Mouse (Mus musculus) lung, postnatal 14 days (tissue): ENCODE results near the gene Zfp512b.
A peak's percentile ranks its signal among the peaks of the same experiment; 100 is the strongest.

Experiments used
- DNase-seq: peaks from one replicate; pipeline ENCODE4 v3.0.0; 2021

Gene Zfp512b

DNA sequence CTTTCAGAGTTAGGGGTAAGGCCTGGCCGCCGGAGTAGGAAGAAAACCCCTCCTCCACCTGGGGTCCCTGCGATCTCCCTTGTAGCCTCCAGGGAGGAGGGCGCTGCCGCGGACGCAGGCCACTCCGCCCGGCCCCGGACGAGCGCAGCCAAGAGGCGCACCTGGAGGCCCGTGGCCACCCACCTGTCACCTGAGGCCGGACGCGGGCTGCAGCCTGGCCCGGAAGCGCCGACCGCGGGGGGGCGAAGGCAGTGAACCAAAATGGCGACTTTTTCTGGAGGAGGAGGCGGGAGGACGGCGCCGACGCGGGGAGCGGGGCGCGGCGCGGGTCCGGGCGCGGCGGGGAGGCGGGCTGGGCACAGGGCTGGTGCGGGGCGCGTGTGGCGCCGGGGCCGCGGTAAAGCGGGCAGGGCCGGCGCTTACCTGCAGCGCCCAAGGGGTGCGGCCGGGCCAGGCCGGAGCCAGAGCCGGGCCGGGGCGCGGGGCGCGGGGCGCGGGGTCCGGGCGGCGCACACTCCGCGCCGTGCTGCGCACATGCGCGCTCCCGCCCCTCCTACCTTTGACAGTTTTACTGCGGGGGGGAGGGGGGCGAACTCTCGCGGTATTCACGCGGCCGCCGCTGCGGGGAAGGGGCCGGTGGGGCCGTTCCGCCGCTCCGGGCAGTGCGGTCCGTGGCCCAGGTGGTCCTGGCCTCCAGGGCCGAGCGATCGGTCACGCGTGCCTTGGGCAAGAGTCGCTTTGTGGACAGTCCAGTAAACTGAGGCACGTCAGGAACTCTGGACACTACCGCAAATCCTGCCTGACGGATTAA, at the start of gene Zfp512b:
TSS of gene Zfp512b (minus strand) at position 573 of the 811 bp plus-strand sequence.
- DNase-seq: peak; percentile 60

DNA sequence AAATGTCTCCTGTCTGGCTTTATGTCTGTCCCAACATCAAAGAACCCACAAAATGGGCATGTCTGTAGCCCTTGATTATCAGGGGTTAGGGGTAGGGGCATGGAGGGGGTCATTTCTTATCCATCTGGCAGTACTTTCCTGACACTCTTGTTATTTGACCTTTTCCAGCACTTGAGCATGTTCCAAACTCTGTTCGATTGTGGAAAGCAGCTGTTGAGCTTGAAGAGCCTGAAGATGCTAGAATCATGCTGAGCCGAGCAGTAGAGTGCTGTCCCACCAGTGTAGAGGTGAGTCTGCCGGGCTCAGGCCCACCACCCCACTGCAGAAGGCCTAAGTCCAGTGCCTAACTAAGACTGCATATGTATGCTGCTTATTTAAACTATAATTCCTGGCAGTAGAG, 43.3 kb upstream of the Zfp512b start:
- no peak for DNase-seq

DNA sequence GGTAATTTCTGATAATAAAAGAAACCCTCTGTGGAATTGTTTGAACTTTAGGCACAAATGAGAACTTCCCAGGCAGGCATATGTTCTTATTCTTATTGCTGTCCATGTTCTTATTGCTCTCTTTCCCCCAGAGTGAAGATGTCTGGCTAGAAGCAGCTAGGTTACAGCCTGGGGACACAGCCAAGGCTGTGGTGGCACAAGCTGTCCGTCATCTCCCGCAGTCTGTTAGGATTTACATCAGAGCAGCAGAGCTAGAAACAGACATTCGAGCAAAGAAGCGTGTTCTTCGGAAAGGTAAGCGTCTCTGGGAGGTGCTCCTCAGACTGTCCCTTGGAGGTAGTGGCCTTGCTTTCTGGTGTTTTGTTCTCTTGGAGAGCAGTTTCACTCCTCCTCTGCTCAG, 40.0 kb upstream of the Zfp512b start:
- DNase-seq: no peak

DNA sequence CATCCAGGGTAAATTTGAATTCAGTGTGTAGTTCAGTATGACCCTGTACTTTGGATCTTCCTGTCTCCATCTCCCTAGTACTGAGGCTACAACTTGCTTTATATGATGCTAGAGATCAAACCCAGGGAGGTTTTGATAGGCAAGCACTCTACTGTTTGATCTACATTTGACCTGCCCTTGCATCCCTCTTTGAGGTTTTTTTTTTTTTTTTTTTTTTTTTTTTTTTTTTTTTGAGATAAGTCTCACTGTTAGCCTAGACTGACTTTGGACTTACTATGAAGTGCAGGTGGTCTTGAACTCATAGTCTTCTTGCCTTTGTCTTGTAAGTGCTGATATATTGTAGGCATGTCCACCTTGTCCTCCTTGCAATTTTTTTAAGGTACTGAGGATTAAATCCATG, 35.9 kb upstream of the Zfp512b start:
- DNase-seq: no peak

DNA sequence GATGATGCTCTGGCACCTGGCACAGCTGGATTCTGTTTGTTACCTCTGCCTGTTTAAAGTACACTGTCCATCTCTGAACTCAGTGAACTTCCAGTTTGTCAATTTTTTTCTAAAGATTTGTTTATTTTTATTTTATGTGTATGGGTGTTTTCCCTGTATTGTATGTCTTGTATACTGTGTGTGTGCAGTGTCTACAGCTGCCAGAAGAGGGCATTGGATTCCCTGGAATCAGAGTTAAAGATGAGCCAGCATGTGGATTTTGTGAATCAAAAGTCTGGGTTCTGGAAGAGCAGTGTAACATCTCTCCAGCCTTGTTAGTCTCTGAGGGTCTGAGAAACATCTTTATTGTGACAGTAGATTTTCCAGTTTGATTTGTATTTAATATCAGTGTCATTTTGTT, 30.8 kb upstream of the Zfp512b start:
- peak; percentile 27 for DNase-seq

DNA sequence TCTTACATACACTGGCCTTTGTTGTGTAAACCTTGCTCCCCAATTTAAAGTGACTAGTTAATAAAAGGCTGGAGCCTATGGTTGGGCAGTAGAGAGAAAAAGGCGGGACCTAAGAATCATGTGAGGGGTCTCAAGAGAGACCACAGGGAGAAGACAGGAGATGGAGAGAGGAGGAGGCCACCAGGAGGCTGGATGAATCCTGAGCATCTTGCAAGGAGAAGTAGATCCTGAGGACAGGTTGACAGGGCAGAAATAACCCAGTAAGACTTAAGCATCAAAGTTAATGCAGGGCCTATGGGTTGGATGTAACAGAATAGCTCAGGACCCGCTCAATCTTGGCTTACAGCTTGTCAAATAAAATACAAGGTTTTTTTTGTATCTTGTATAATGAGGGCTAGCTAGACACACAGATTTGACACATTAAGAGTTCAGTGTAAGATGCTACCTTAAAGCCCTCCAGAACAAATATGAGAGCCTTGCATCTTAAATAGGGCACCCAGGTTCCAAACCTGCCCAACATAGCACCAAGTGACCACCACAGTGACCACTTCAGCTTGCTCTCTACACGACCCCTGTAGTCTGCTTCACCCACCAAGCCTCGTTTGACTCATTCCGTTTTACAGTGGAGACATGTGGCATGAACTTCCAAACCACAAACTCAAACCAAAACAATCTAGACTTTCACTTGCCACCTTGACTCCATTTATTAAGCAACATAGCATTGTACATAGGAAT, 26.3 kb upstream of the Zfp512b start:
- no peak for DNase-seq

DNA sequence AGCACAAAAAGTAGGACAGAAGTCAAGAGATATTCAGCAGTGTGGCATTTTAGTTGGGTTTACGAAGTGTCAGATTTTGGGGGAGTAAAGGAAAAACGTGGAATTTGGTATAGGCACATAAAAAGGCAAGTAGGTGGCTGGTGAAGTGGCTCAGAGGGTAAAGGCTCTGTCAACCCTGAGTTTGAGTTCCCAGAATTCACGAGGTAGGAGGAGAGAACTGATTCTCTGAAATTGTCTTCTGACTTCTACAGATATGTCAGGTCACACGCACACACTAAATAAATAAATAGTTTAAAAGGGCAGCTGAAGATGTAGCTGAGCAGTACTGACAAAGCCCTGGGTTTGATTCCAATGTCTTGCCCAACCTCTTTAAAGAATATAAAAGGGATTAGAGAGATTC, 9.8 kb upstream of the Zfp512b start:
- DNase-seq: no peak

DNA sequence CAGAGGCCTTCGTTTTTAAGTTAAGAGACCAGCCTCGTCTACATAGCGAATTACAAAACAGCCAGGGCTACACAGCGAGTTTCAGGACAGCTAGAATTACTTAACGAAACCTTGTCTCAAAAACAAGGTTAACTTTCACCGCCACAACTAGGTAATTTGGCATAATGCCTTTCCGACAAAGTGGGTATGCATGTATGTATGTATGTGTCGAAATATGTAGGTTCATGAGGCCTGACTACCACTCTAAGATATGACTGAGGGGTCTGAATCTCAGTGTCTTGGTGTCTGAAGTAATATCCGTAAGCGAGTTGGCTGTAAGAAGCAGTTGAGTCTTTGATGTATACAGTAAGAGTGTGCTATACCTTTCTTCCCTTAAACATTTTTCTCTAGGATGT, 9.1 kb upstream of the Zfp512b start:
- DNase-seq: no peak

DNA sequence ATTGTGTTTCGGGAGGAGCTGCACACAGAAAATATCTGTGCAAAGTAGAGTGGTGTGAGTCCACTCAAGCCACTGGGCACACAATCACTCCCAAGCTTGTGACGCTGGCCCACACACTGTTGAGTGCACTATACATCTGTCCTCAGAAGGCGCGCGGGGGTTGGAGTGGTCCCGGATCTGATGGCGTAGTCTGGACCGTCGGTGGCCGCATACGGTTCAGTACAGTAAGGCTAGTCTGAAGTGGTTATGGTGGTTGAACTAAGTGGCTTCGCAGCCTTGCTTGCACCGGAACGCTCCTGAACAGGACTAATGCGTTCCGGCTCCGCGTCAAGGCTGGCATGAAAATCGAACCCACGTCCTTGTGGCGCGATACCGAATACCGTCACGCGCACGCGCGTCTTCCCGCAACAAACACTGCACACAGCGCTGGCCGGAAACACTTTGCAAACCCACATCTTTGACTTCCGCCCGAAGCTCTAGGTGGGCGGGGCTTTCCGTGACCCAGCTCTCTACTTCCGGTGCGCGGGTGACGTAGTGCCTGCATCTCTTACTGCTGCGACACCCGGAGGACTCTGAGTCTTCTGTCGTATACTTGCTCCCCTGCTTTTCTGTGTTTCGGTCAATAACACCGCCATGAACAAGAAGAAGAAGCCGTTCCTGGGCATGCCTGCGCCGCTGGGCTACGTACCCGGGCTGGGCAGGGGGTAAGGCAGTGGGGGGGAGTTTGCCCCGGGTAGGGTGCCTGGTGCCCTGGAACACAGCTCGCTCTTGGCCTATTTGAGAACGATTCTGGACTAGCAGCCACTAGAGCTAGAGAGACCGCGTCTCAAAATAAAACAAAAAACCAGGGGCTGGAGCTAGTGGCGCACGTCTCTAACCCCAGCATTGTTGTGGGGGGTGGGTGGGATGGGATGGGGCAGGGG, 8.5 kb upstream of the Zfp512b start:
- peak; percentile 97 for DNase-seq

DNA sequence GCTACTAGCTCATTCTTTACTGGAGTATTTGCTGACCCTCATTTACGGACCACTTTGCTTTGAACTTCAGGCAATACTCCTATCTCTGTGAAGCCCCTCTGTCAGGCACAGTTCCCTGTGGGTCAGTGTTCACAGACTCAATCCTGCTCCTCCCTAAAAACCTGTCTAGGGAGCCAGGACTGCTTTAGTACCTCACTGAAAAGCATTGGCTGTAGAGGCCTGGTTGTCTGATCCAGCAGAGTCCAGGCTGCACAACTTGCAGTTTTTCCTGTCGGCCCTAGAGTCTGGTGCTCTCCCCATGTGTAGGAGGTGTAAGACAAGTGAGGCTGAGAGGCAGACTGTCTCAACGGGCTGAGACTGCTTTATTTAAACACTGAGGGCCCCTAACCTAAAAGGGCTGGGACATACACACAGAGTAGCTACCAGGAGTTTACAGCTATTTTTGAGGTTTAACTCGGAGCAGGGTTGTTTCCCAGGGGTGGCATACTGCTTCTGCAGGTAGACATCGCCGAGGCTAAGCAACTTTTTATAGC, 7.7 kb upstream of the Zfp512b start:
- no peak for DNase-seq

DNA sequence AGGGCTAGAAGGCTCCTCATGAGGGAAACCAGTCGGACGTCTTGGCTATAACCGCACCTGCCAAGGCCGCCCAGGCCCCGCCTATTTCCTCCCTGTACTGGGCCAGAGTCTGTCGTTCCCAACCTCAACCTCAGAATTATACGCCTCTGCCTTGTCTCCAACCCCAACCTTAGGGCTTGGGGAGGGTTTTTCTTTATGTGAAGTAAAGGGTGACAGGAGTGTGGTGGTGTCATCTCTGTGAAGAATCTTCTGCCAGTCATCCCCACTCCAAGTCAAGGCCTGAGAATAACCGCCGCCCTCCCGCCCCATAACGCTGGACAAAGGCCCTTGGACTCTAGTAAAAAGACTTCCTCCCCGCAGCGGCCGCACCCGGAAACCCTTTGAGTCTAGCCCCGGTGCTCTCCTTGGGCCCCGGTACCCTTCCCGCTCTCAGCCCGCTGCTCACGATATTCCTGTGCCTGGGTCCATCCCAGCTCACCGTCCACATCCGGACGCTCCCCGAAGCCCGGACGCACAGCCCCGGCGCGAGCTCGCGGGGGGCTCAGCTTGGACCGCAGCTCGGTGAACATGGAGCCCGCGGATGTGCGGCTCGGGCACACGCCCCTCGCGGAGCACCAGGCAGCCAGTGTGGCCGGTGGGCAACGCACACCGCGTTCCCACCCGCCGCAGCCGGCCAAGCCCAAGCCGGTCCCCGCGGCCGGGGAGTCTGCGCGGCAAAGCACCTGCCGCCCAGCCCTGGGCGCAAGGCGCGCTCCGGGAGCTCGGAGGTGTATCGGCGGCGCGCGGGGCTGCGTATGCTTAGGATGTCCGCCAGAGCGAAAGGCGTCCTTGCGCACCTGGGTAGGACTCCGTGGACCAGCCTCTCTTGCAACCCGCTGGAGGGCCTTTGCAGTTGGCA, 6.1 kb upstream of the Zfp512b start, which contains the start of gene Samd10:
TSS of gene Samd10 (minus strand) at position 759 of the 898 bp plus-strand sequence.
- peak; percentile 54 for DNase-seq

DNA sequence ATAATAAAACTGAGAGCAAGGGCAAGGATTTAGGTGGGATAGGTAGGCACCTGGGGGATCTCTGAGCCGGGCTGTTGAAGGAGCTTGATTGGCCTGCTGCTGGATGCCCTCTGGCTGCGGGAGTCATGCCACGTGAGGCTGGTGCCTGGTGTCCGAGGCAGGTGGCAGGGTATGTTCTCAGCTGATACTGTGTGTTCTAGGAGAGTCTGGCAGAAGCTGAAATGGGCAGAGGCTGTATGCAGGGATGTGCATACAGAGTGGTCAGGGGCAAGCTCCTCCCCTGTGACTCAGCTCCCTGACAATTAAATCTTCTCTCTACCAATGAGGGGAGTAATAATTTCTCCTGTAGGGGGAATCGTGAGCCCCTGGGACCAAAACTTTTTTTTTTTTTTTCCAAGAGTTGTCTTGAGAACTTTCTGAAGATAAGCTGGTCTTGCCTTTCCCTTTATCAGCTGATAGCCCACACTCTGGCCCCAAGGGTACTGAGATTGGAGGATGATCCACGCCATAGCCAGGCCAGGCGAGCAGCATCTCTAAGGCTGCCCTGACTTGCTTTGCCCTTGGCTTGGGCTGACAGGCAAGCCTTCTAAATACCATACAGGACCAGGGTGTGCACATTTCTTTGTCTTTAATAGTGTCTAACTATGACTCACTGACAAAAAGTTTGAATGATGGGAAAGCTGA, 4.9 kb upstream of the Zfp512b start:
- no peak for DNase-seq

DNA sequence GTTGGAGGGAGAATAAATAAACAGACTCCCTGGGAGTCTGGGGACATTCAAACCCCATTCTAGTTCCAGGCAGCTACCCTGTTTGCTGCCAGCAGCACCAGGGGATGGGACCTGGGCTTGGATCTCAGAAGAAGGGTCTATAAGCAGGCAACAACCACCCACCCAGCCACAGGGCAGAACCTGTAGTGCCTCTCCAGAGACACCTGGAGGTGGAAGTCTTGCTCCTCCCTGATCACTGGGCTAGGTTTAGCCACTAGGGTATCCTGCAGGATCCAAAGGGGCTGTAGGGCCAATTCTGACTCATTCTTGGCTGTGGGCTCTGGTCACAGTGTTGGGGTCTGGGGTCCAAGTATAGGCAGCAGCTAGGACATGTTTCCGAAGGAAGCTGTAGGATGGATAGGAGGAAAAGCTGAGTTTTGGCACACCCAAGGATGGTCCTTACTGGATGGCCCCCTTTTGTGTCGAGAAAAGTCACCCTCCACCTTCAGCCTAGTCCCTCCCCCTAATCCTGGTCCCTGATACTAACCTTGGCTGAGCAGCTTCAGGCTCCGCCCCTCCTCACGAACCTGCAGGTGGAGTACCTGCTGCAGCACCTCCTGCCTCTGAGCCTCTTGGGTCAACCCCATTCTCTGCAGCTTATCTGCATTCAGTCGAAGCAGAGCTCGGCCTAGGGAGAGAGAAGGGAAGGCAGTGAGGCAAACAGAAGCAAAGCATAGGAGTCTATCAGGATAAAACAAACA, 3.8 kb upstream of the Zfp512b start:
- DNase-seq: no peak

DNA sequence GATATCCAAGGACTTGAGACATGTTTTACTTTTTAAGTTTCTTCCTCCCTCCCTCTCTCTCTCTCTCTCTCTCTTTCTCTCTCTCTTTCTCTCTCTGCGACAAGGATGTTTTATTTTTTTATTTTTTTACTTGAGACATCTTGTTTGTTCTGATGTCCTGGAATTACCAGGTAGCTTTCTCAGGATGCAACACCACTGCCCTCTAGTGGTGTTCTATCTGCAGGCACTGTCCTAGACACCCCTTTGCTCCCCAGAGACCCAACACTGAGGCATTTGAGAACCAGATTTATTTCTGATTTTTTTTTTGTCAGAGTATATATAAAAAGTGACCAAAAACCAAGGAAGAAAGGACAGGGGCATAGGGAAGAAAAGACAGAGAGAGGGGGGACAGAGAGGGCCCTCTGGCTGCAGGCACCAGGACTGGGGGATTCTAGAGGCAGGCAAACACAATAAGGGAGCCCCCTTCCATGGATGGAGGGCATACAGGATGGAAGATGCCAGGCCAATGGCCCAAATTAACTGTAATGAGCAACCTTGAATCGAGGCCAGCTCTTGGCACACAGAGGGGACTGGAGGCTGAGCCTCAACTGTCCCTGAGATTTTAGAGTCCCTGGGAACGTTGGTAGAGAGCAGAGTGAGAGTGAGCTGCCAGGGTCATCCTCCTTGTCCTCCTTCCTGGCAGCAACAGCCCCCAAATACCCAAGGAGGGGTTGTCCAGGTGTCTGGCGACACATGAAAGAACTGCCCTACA, 2.5 kb upstream of the Zfp512b start:
- peak; percentile 53 for DNase-seq

DNA sequence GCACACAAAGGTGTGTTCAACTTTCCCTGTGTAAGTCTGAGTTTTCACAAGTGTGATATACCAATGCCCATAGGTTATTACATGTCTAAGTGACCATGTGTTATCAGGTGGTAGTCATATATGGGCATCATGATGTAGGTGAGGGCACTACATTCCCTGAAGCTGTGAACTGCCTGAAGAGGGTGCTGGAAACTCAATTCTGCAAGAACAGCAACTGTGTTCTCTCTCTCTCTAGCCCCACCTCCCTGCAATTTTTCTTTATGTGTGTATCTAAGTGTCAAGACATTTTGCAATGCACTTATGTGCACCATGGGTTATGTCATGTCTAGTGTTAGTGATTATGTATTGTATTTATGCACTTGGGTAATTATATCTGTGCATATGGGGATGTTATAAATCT, 1.3 kb upstream of the Zfp512b start:
- DNase-seq: no peak

DNA sequence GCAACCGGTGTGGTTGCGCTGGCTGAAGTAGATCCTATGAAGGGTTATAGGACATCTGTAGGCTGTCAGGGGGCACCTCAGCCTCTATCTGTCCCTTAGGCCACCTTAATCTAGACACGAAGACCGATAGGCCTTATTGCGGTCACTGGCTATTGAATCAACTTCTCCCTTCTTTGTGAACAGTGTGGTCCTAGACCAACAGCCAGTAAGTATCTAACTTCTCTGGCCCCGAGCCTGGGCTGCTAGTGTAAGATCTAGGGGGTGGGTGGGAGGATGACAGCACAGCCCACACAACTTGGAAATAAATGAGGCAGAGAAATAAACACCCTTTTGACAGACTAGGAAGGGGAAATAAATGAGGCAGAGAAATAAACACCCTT, 429 bp upstream of the Zfp512b start:
- peak; percentile 49 for DNase-seq

DNA sequence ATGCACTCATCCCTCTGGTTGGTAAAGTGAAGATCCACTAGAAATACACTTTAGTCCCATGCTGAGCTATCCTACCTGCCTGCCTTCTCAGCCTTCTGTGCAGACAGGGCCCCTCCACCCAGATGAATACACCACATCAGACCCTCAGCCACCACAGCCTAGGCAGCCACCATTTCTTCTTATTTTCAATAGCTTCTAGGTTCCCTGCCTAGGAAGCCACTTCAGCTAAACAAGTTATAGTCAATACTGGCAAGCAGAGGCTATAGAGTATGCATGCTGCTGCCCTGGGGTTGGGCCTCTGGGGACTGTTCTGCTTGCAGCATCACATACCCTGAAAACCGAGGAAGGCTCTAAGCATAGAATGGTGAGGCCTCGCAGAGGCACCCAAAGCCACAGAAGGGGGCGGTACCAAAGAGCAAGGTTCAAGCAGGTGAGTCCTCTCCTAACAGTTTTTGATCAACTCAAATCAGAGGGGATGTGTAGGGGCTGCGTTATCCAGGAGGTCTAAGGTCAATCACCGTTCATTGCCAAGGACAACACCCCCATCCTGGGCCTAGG, 996 bp downstream of the Zfp512b start, which contains the start of gene Prpf6:
TSS of gene Prpf6 (plus strand) at position 341 of the 558 bp plus-strand sequence.
- no peak for DNase-seq

DNA sequence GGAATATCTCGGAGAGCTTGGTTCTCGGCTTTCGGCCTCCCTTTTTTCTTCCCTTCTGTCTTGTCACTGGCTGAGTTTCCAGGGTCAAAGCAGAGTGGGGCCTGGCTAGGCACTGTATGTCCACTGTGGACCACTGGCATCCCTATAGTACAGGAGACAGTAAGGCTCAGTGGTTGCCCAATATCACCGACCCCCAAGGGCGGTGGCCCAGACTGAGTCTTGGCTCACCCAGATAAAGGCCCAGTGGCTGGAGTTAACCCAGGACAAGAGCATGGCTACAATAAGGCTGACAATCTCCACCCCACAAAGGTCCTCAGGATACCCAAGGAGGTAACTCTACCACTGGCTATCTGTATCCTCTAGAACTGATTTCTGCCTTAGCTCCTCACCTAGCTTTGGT, 2.1 kb downstream of the Zfp512b start:
- DNase-seq: no peak

DNA sequence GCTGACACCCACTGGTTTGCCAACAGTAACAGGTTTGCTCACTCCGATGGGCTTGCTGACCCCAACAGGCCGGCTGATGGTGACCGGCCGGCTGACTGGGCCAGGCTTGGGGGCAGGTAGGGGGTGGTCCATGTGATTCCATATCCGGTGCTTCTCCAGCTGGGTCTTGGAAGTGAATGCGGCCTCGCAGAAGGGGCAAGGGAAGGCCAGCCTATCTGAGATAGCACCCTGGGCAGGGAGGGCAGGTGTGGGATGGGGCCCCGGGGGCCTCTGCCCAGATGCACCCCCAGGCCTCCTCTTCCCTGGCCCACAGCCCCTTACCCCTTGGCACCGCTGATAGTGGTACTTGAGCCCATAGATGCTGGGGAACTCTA, 2.9 kb downstream of the Zfp512b start:
- no peak for DNase-seq
